Mouse (Mus musculus): ENCODE data around the gene Plekhj1. TPM values are rescaled to one million over a fixed set of nuclear protein-coding genes. Genes with fewer than 3 reads are reported as not detected.

Gene Plekhj1
- polyA plus RNA-seq, 1 experiment = 39.3 TPM

DNA sequence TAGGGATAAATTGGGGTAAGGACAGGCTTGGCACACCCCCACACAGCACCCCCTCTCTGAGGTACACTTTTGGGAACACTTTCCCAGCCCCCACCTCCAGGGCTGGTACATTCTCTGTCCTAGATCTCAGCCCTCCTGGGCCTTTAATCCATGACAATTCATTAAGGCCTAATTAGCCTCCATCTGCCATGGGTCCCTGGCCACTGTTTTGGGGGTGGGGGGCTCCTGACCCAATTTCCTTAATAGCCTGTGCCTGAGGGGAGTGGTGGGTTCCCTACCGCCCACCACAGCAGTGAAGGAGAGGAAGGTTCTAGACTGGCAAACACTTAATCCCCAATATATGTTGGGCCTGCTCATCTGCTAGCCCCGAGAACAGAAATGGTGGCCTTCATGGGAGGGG lies 43.3 kb upstream of the Plekhj1 start:
- Histone ChIP-seq H3K36me3 (ENCODE audit: control insufficient read depth, insufficient read depth, low read length) (no peaks in the 10 kb centered on the region), H3K4me3 (ENCODE audit: insufficient read depth, low read depth, low read length) (no peak overlapping the region), H3K4me1 (ENCODE audit: control insufficient read depth, insufficient read depth, low read length) (no peaks in the 10 kb centered on the region), H3K27ac (ENCODE audit: insufficient read depth, low read depth, low read length) (no peak overlapping the region), H3K27me3 (replicated peaks; ENCODE audit: control insufficient read depth, insufficient read depth, low read length) (no peaks in the 10 kb centered on the region; the same call in 1 of the 2 replicates)
- WGBS = 79% methylated on average over 2 of the region's 2 CpGs
- TF ChIP-seq CTCF (conservative IDR thresholded peaks at IDR 0.05; ENCODE audit: insufficient read depth, insufficient read length, low read depth, low read length) (no peak), POLR2A (IDR thresholded peaks at IDR 0.05; ENCODE audit: low read depth, low read length) (no peak)
- no peak for DNase-seq

DNA sequence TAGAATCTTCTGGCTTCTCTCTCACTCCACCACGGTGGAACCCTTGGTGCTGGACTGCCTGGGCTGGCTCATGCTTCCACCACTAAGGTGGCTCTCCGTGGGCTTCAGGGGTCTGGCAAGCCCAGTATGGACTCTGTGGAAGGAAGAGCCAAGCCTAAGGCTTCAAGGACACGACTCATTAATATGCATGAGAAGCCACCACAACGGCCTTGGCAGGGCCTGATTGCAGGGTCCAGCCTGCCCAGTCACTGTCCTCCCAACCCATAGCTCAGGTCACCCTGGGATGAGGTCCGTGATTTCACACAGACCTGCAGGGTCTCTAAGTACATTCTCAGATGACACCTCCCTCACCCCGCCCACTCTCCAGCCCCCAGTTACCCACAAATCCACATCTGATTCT lies 41.4 kb upstream of the Plekhj1 start:
- Histone ChIP-seq H3K4me1 (ENCODE audit: control insufficient read depth, insufficient read depth, low read length) (no peaks in the 10 kb centered on the region), H3K27me3 (replicated peaks; ENCODE audit: control insufficient read depth, insufficient read depth, low read length) (no peaks in the 10 kb centered on the region; the same call in 1 of the 2 replicates), H3K4me3 (ENCODE audit: insufficient read depth, low read depth, low read length) (no peak overlapping the region), H3K36me3 (ENCODE audit: control insufficient read depth, insufficient read depth, low read length) (no peaks in the 10 kb centered on the region), H3K27ac (ENCODE audit: insufficient read depth, low read depth, low read length) (no peak overlapping the region)
- WGBS = 53% methylated on average over 6 of the region's 6 CpGs
- no peak for DNase-seq
- TF ChIP-seq CTCF (conservative IDR thresholded peaks at IDR 0.05; ENCODE audit: insufficient read depth, insufficient read length, low read depth, low read length) (no peak), POLR2A (IDR thresholded peaks at IDR 0.05; ENCODE audit: low read depth, low read length) (no peak)

DNA sequence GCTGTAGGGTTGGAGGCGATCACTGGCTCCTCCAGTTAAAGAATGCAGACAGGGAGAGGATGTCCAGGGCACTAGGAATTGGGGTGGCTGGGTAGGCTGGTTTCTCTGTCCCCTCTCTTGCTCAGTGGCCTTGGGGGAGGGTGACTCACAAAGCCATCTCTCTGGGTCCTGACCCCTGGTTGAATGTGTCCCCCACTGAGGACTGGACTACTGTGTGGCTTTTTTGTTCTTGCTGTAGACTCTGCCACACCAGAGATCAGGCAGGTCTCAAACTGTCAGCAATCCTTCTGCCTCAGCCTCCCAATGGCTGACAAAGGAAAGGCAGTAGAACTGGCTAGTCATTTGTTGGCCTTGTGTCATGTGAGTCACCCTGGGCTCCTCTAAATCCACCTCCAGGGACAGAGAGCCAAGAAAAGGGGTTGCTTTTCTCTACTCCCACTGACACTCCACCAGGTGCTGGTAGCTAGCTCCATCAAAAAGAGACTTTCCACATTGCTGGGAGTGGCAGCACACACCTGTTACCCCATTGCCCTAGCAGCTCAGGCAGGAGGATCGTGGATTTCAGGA lies 40.0 kb upstream of the Plekhj1 start:
- DNase-seq = no peak
- TF ChIP-seq POLR2A (IDR thresholded peaks at IDR 0.05; ENCODE audit: low read depth, low read length) = no peak
- no peak for TF ChIP-seq CTCF (conservative IDR thresholded peaks at IDR 0.05; ENCODE audit: insufficient read depth, insufficient read length, low read depth, low read length)
- Histone ChIP-seq H3K4me3 (ENCODE audit: insufficient read depth, low read depth, low read length) (no peak overlapping the region), H3K27me3 (replicated peaks; ENCODE audit: control insufficient read depth, insufficient read depth, low read length) (no peaks in the 10 kb centered on the region), H3K27ac (ENCODE audit: insufficient read depth, low read depth, low read length) (no peak overlapping the region), H3K36me3 (ENCODE audit: control insufficient read depth, insufficient read depth, low read length) (no peaks in the 10 kb centered on the region), H3K4me1 (ENCODE audit: control insufficient read depth, insufficient read depth, low read length) (no peaks in the 10 kb centered on the region)
- 75% methylated on average over 2 of the region's 2 CpGs for WGBS

DNA sequence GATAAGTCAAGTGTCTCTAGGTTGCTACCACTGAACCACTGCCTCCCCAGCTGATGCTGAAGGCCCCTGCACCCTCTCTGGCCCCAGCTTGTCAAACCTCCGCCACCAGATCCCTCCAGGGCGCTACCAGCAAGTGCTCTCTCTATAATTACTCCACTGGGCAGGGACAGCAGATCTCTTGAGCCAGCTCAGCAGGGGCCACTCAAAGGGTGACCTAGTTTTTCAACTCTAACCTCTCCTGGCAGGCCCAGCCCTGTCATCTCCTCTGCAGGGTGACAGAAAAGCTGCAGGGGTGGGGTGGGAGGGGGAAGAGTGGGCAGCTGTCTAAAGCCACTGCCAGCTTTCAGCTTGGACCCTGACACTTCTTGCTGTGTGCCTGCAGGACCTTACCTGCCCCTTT lies 39.4 kb upstream of the Plekhj1 start:
- no peak overlapping the region for H3K4me3 ChIP-seq (ENCODE audit: insufficient read depth, low read depth, low read length)
- 43% methylated on average over 2 of the region's 2 CpGs for WGBS
- no peak for DNase-seq
- H3K4me1 ChIP-seq (ENCODE audit: control insufficient read depth, insufficient read depth, low read length) = no peaks in the 10 kb centered on the region
- H3K27ac ChIP-seq (ENCODE audit: insufficient read depth, low read depth, low read length) = no peak overlapping the region
- no peaks in the 10 kb centered on the region for H3K27me3 ChIP-seq (replicated peaks; ENCODE audit: control insufficient read depth, insufficient read depth, low read length)
- TF ChIP-seq CTCF (conservative IDR thresholded peaks at IDR 0.05; ENCODE audit: insufficient read depth, insufficient read length, low read depth, low read length) (no peak), POLR2A (IDR thresholded peaks at IDR 0.05; ENCODE audit: low read depth, low read length) (no peak)
- no peaks in the 10 kb centered on the region for H3K36me3 ChIP-seq (ENCODE audit: control insufficient read depth, insufficient read depth, low read length)

DNA sequence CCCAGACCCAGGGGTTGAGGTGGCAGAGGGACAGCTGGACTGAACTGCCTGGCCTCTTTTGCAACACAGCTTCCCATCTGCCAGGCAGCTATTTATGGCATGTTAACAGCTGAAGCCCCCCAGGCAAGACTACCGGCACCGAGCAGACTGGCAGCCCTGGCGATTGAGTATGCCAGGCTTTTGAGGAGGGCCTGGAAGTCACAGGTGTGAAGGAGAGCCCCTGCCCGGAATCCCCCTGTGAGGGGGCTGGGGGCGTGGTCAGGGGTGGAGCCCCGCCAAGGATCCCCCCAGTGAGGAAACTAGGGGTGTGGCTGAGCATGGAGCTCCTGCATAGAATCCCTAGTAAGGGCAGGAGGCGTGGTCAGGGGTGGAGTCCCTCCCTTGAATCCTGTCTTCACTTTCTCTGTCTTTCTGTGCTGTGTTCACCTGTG lies 38.5 kb upstream of the Plekhj1 start:
- WGBS = 47% methylated on average over 7 of the region's 7 CpGs
- Histone ChIP-seq H3K27ac (ENCODE audit: insufficient read depth, low read depth, low read length) (no peak overlapping the region), H3K4me1 (ENCODE audit: control insufficient read depth, insufficient read depth, low read length) (no peaks in the 10 kb centered on the region), H3K4me3 (ENCODE audit: insufficient read depth, low read depth, low read length) (no peak overlapping the region), H3K27me3 (replicated peaks; ENCODE audit: control insufficient read depth, insufficient read depth, low read length) (no peaks in the 10 kb centered on the region), H3K36me3 (ENCODE audit: control insufficient read depth, insufficient read depth, low read length) (no peaks in the 10 kb centered on the region)
- TF ChIP-seq CTCF (conservative IDR thresholded peaks at IDR 0.05; ENCODE audit: insufficient read depth, insufficient read length, low read depth, low read length) = no peak
- no peak for TF ChIP-seq POLR2A (IDR thresholded peaks at IDR 0.05; ENCODE audit: low read depth, low read length)
- no peak for DNase-seq

DNA sequence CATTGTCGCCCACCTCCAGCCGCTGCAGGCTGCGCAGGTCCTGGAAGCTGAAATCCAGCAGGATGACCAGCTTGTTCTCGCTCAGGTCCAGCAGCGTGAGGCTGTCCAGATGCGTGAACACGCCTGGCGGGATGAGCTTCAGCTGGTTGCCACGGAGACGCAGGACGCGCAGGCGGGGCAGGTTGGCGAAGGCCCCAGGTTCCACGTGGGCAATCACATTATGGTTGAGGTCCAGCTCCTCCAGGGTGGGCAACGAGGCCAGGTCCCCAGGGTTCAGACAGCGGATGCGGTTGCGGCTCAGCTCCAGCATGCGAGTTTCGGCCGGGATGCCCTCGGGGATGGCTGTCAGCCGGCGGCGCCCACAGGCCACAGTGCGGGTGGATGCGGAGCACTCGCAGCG lies 37.2 kb upstream of the Plekhj1 start:
- Histone ChIP-seq H3K4me3 (ENCODE audit: insufficient read depth, low read depth, low read length) (no peak overlapping the region), H3K4me1 (ENCODE audit: control insufficient read depth, insufficient read depth, low read length) (peaks cover 3% of the 10 kb centered on the region), H3K27ac (ENCODE audit: insufficient read depth, low read depth, low read length) (no peak overlapping the region), H3K36me3 (ENCODE audit: control insufficient read depth, insufficient read depth, low read length) (no peaks in the 10 kb centered on the region), H3K27me3 (replicated peaks; ENCODE audit: control insufficient read depth, insufficient read depth, low read length) (no peaks in the 10 kb centered on the region)
- WGBS = 59% methylated on average over 30 of the region's 30 CpGs
- TF ChIP-seq CTCF (conservative IDR thresholded peaks at IDR 0.05; ENCODE audit: insufficient read depth, insufficient read length, low read depth, low read length) (no peak), POLR2A (IDR thresholded peaks at IDR 0.05; ENCODE audit: low read depth, low read length) (no peak)
- no peak for DNase-seq

DNA sequence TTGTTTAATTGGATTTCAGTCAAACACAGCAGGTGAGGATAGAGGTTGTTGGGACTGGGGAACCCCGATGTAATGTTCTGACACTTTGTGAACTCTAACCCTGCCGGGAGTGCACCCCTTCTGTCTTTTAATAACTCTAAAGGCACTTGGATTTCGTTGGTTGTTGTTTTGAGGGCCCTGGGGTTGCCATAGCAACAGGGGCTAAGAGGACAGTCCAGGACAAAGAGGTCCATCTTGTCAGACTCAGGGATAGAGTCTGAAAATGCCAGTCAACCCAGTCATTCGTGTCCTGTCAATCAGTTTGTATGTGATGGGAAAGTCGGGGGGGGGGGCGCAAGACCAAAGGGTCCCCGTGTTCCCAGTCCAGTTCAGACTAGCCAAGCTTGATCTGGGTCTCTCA lies 34.4 kb upstream of the Plekhj1 start:
- Histone ChIP-seq H3K4me1 (ENCODE audit: control insufficient read depth, insufficient read depth, low read length) (peaks cover 13% of the 10 kb centered on the region), H3K27ac (ENCODE audit: insufficient read depth, low read depth, low read length) (no peak overlapping the region), H3K36me3 (ENCODE audit: control insufficient read depth, insufficient read depth, low read length) (no peaks in the 10 kb centered on the region), H3K4me3 (ENCODE audit: insufficient read depth, low read depth, low read length) (no peak overlapping the region), H3K27me3 (replicated peaks; ENCODE audit: control insufficient read depth, insufficient read depth, low read length) (no peaks in the 10 kb centered on the region)
- TF ChIP-seq CTCF (conservative IDR thresholded peaks at IDR 0.05; ENCODE audit: insufficient read depth, insufficient read length, low read depth, low read length) (no peak), POLR2A (IDR thresholded peaks at IDR 0.05; ENCODE audit: low read depth, low read length) (no peak)
- WGBS = 73% methylated on average over 7 of the region's 7 CpGs
- no peak for DNase-seq
